Mouse (Mus musculus) limb, embryonic 13.5 days (tissue): ENCODE measurements around the gene Tuba1b. TPM values are rescaled to one million over a fixed set of nuclear protein-coding genes. Genes with fewer than 3 reads are reported as not detected.
"Not testable (repeated sequence)": the region's sequence is repeated elsewhere in the genome, so short reads cannot be mapped to it uniquely, and the experiment has no call there.

ENCODE experiments used
- ATAC-seq: fragments of 200-750 bp; cut with Nextera tagmentation; 2 replicates; pipeline ENCODE4 v1.8.0; 2017; ENCODE audit warnings: low read depth, moderate number of reproducible peaks, moderate TSS enrichment; ENCODE audit not compliant: low FRiP score
- H3K27ac ChIP-seq: fragments of 300-500 bp; sonication (generic); 2 replicates; pipeline ENCODE4 v1.5.1; 2015; ENCODE audit warnings: inconsistent platforms, mild to moderate bottlenecking, moderate library complexity
- H3K27me3 ChIP-seq: fragments of 300-500 bp; sonication (generic); 2 replicates; pipeline ENCODE4 v1.6.1; 2015; ENCODE audit warnings: mild to moderate bottlenecking, inconsistent platforms
- H3K36me3 ChIP-seq: fragments of 300-500 bp; sonication (generic); 2 replicates; pipeline ENCODE4 v1.6.1; 2015; ENCODE audit warnings: inconsistent platforms, mild to moderate bottlenecking, moderate library complexity
- H3K4me1 ChIP-seq: fragments of 300-500 bp; sonication (generic); 2 replicates; pipeline ENCODE4 v1.6.1; 2015; ENCODE audit warnings: inconsistent platforms
- H3K4me2 ChIP-seq: fragments of 300-500 bp; sonication (generic); replicated peaks from 2 replicates; pipeline ENCODE4 v1.6.1; 2015; ENCODE audit warnings: inconsistent platforms, mild to moderate bottlenecking, moderate library complexity
- H3K4me3 ChIP-seq: fragments of 300-500 bp; sonication (generic); 2 replicates; pipeline ENCODE4 v1.5.1; 2015; ENCODE audit warnings: moderate library complexity, mild to moderate bottlenecking, inconsistent platforms
- H3K9ac ChIP-seq: fragments of 300-500 bp; sonication (generic); 2 replicates; pipeline ENCODE4 v1.6.1; 2015; ENCODE audit warnings: mild to moderate bottlenecking, inconsistent platforms
- H3K9me3 ChIP-seq: fragments of 300-500 bp; sonication (generic); 2 replicates; pipeline ENCODE4 v1.6.1; 2016; ENCODE audit warnings: inconsistent platforms
- WGBS: fragments of 180-500 bp; shearing (Covaris S2); methylation state at CpG from one replicate; pipeline ENCODE4 v1.1.7; 2015; 5-methylcytosine and 5-hydroxymethylcytosine counted together
- polyA plus RNA-seq: library from polyadenylated mRNA; unstranded; fragments of >200 nt; fragmentation: Nextera tagmentation; extraction: Ambion mirVana; gene quantifications from 2 replicates; pipeline ENCODE4 v1.2.1, GENCODE M21; 2015

Gene Tuba1b
- polyA plus RNA-seq, 1 experiment from 2014 or later = 1,683 TPM

GRCm38 (mm10) chr15:98930998-98931397 is 3.4 kb downstream of the Tuba1b start:
- peak overlapping the region; percentile 25; the same call in 1 of the 2 replicates for H3K9ac ChIP-seq
- no peak for ATAC-seq

GRCm38 (mm10) chr15:98930017-98930734 is 4.2 kb downstream of the Tuba1b start:
- no peak overlapping the region for H3K4me2 ChIP-seq
- H3K4me3 ChIP-seq = no peak overlapping the region
- no peaks in the 10 kb centered on the region for H3K27me3 ChIP-seq
- H3K27ac ChIP-seq = no peak overlapping the region; the same call in 1 of the 2 replicates
- H3K4me1 ChIP-seq = peaks cover 18% of the 10 kb centered on the region
- no peaks in the 10 kb centered on the region for H3K9me3 ChIP-seq
- WGBS = 51% methylated on average over 8 of the region's 8 CpGs
- peaks cover 10% of the 10 kb centered on the region for H3K36me3 ChIP-seq
- H3K9ac ChIP-seq = no peak overlapping the region
- ATAC-seq = no peak

More at GRCm38 (mm10) chr15:98930998-98931397, 3.4 kb downstream of the Tuba1b start:
- Histone ChIP-seq H3K4me2 (no peak overlapping the region), H3K9me3 (no peaks in the 10 kb centered on the region), H3K36me3 (peaks cover 10% of the 10 kb centered on the region), H3K4me3 (no peak overlapping the region), H3K4me1 (peaks cover 27% of the 10 kb centered on the region), H3K27ac (peak overlapping the region; percentile 44; the same call in 1 of the 2 replicates), H3K27me3 (no peaks in the 10 kb centered on the region)
- WGBS = 74% methylated on average over 3 of the region's 3 CpGs

- Histone ChIP-seq H3K4me2 (no peak overlapping the region), H3K9me3 (no peaks in the 10 kb centered on the region), H3K4me1 (peaks cover 18% of the 10 kb centered on the region), H3K27me3 (no peaks in the 10 kb centered on the region), H3K36me3 (peaks cover 10% of the 10 kb centered on the region), H3K9ac (no peak overlapping the region), H3K27ac (peak overlapping the region; percentile 1; the same call in 1 of the 2 replicates), H3K4me3 (no peak overlapping the region)
- 10% methylated on average over 13 of the region's 13 CpGs for WGBS
- peak; percentile 62 for ATAC-seq
Observed at GRCm38 (mm10) chr15:98928598-98929240, 5.6 kb downstream of the Tuba1b start.

- no peak for ATAC-seq
- Histone ChIP-seq H3K4me2 (no peak overlapping the region), H3K9me3 (no peaks in the 10 kb centered on the region), H3K4me1 (peaks cover 14% of the 10 kb centered on the region), H3K36me3 (peaks cover 10% of the 10 kb centered on the region), H3K27me3 (no peaks in the 10 kb centered on the region), H3K27ac (no peak overlapping the region), H3K9ac (no peak overlapping the region), H3K4me3 (no peak overlapping the region)
- 80% methylated on average over 5 of the region's 5 CpGs for WGBS
Observed at GRCm38 (mm10) chr15:98927566-98927965, 6.8 kb downstream of the Tuba1b start.

GRCm38 (mm10) chr15:98924682-98925081 is 9.7 kb downstream of the Tuba1b start:
- ATAC-seq = no peak
- Histone ChIP-seq H3K9ac (no peak overlapping the region), H3K4me1 (peaks cover 8% of the 10 kb centered on the region), H3K4me3 (no peak overlapping the region), H3K4me2 (no peak overlapping the region), H3K36me3 (no peaks in the 10 kb centered on the region; the same call in 1 of the 2 replicates), H3K27ac (no peak overlapping the region), H3K27me3 (no peaks in the 10 kb centered on the region), H3K9me3 (no peaks in the 10 kb centered on the region)
- WGBS = 66% methylated on average over 3 of the region's 3 CpGs

GRCm38 (mm10) chr15:98923031-98923537 is 11.3 kb downstream of the Tuba1b start:
- peaks cover 5% of the 10 kb centered on the region for H3K4me1 ChIP-seq
- H3K27ac ChIP-seq = no peak overlapping the region
- ATAC-seq = no peak
- 83% methylated on average over 2 of the region's 2 CpGs for WGBS
- no peaks in the 10 kb centered on the region for H3K27me3 ChIP-seq
- no peaks in the 10 kb centered on the region for H3K9me3 ChIP-seq
- no peak overlapping the region for H3K9ac ChIP-seq
- no peak overlapping the region for H3K4me2 ChIP-seq
- H3K4me3 ChIP-seq = no peak overlapping the region
- H3K36me3 ChIP-seq = no peaks in the 10 kb centered on the region; the same call in 1 of the 2 replicates

GRCm38 (mm10) chr15:98922581-98922980 is 11.8 kb downstream of the Tuba1b start:
- ATAC-seq = no peak
- WGBS = 55% methylated on average over 3 of the region's 3 CpGs
- Histone ChIP-seq H3K27me3 (no peaks in the 10 kb centered on the region), H3K4me2 (no peak overlapping the region), H3K36me3 (no peaks in the 10 kb centered on the region; the same call in 1 of the 2 replicates), H3K4me3 (no peak overlapping the region), H3K9ac (no peak overlapping the region), H3K4me1 (peaks cover 5% of the 10 kb centered on the region), H3K9me3 (no peaks in the 10 kb centered on the region), H3K27ac (no peak overlapping the region)

GRCm38 (mm10) chr15:98921510-98921909 is 12.9 kb downstream of the Tuba1b start:
- no peak for ATAC-seq
- no peak overlapping the region for H3K9ac ChIP-seq
- no peaks in the 10 kb centered on the region; the same call in 1 of the 2 replicates for H3K36me3 ChIP-seq
- H3K27me3 ChIP-seq = no peaks in the 10 kb centered on the region
- H3K4me2 ChIP-seq = no peak overlapping the region
- peaks cover 12% of the 10 kb centered on the region for H3K4me1 ChIP-seq
- 74% methylated on average over 5 of the region's 5 CpGs for WGBS
- no peak overlapping the region for H3K27ac ChIP-seq
- no peak overlapping the region for H3K4me3 ChIP-seq
- no peaks in the 10 kb centered on the region for H3K9me3 ChIP-seq

GRCm38 (mm10) chr15:98918499-98918895 is 15.9 kb downstream of the Tuba1b start:
- Histone ChIP-seq H3K4me2 (peak overlapping the region; percentile 85), H3K36me3 (peaks cover 17% of the 10 kb centered on the region), H3K4me1 (peaks cover 29% of the 10 kb centered on the region), H3K9ac (peak overlapping the region; percentile 56; the same call in 1 of the 2 replicates), H3K4me3 (peak overlapping the region; percentile 83), H3K27ac (peak overlapping the region; percentile 72; the same call in 1 of the 2 replicates)
- H3K27me3 ChIP-seq, ATAC-seq, H3K9me3 ChIP-seq: not testable (repeated sequence)
- 24% methylated on average over 8 of the region's 8 CpGs for WGBS

- Histone ChIP-seq H3K27ac (peak within 1 kb of the TSS; percentile 96), H3K9ac (peak within 1 kb of the TSS; percentile 88), H3K27me3 (no peaks in the 10 kb centered on the region), H3K4me1 (peaks cover 29% of the 10 kb centered on the region), H3K4me3 (peak within 1 kb of the TSS; percentile 83), H3K4me2 (peak within 1 kb of the TSS; percentile 85), H3K9me3 (no peaks in the 10 kb centered on the region), H3K36me3 (peaks cover 24% of the 10 kb centered on the region)
- peak; percentile 97 for ATAC-seq
- WGBS = under 1% methylated on average over 82 of the region's 82 CpGs
Observed at GRCm38 (mm10) chr15:98917538-98918498, 16.5 kb downstream of the Tuba1b start, which contains the start of gene Lmbr1l. Gene Lmbr1l, minus strand, starts transcription at chr15:98918231.

GRCm38 (mm10) chr15:98917091-98917490 is 17.3 kb downstream of the Tuba1b start:
- ATAC-seq = no peak
- no peaks in the 10 kb centered on the region for H3K27me3 ChIP-seq
- H3K4me1 ChIP-seq = peaks cover 29% of the 10 kb centered on the region
- peak overlapping the region; percentile 96; the same call in 1 of the 2 replicates for H3K27ac ChIP-seq
- peaks cover 31% of the 10 kb centered on the region for H3K36me3 ChIP-seq
- WGBS = under 1% methylated on average over 14 of the region's 14 CpGs
- peak overlapping the region; percentile 88 for H3K9ac ChIP-seq
- H3K4me2 ChIP-seq = peak overlapping the region; percentile 85
- peak overlapping the region; percentile 83 for H3K4me3 ChIP-seq
- no peaks in the 10 kb centered on the region for H3K9me3 ChIP-seq
